Mouse (Mus musculus): ENCODE results near the gene Relt.

GRCm38 (mm10) chr7:100811912-100812311 is 51.3 kb downstream of the Relt start:
- no peak for TF ChIP-seq CTCF (IDR thresholded peaks at IDR 0.05; ENCODE audit: borderline replicate concordance, insufficient read depth, low read depth, low read length)
- no peak for TF ChIP-seq POLR2A (IDR thresholded peaks at IDR 0.05; ENCODE audit: borderline replicate concordance, insufficient read depth, low read length)
